Mouse (Mus musculus) lung, adult 2 months (tissue): Measurements from ENCODE around the gene 2310030G06Rik.

Source experiments
- CTCF ChIP-seq: fragments of 200-500 bp; IDR thresholded peaks from 2 replicates; pipeline ENCODE4 v1.5.1; 2011; ENCODE audit warnings: mild to moderate bottlenecking, low read length, control low read depth; ENCODE audit not compliant: insufficient read depth
- POLR2A ChIP-seq: fragments of 200-500 bp; IDR thresholded peaks from 2 replicates; pipeline ENCODE4 v1.6.1; 2011; ENCODE audit warnings: low read depth, mild to moderate bottlenecking, control low read depth, low read length, borderline replicate concordance; ENCODE audit errors: extremely low read depth

DNA sequence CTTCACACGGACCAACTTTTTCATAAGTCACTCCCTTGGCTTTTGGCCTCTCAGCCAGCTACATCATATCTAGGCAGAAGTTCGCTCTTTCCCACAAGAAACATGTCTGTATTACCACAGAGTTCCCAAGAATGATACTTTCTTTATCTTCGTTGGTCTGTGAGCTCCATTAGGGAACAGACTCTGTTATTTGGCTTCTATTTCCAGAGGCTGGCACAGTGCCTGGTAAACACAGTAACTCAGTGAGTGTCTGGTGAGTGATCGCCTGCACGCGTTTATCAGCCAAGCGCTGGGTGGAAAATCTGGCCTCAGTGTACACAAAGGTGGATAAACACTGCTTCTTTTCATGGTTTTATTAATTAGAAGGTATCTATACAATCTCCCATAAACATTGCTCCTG, 22.9 kb downstream of the 2310030G06Rik start:
- TF ChIP-seq POLR2A (no peak), CTCF (no peak)
